Mouse (Mus musculus): ENCODE measurements around the gene Rad23a.

GRCm38 (mm10) chr8:84834002-84834865, 6.2 kb downstream of the Rad23a start:
- TF ChIP-seq CTCF (IDR thresholded peaks at IDR 0.05; ENCODE audit: low read depth, low read length) (no peak), POLR2A (IDR thresholded peaks at IDR 0.05; ENCODE audit: extremely low read depth, insufficient read depth, low read length) (no peak)
